Mouse (Mus musculus) liver, embryonic 14.5 days (tissue): ENCODE measurements at regions not wholly inside any gene's neighbourhood (a gene's known extent, or its start where the extent isn't known, plus 50 kb on each side); places are given as distances from the start of the nearest gene placed in this dataset.

Experiments used
- CTCF ChIP-seq: IDR thresholded peaks from 2 replicates; pipeline ENCODE4 v1.5.1; 2016; ENCODE audit warnings: antibody characterized with exemption, low read depth, control low read depth
- EP300 ChIP-seq: IDR thresholded peaks from 2 replicates; pipeline ENCODE4 v1.6.1; 2016; ENCODE audit warnings: antibody characterized with exemption, low read depth

GRCm38 (mm10) chr8:56434826-56435225 lies 116.0 kb downstream of the Cep44 start:
- TF ChIP-seq CTCF = no peak
- no peak for TF ChIP-seq EP300
